Mouse (Mus musculus) midbrain, embryonic 16.5 days (tissue): ENCODE results near the gene Glis2. TPM values are rescaled to one million over a fixed set of nuclear protein-coding genes. Genes with fewer than 3 reads are reported as not detected.

Experiments
- ATAC-seq: fragments of 200-750 bp; cut with Nextera tagmentation; 2 replicates; pipeline ENCODE4 v1.8.0; 2017; ENCODE audit warnings: moderate TSS enrichment
- H3K27ac ChIP-seq: fragments of 300-500 bp; sonication (generic); 2 replicates; pipeline ENCODE4 v1.5.1; 2014; ENCODE audit warnings: mild to moderate bottlenecking, low read length, mixed read lengths
- H3K27me3 ChIP-seq: fragments of 300-500 bp; sonication (generic); 2 replicates; pipeline ENCODE4 v1.6.1; 2014; ENCODE audit warnings: low read depth, low read length, mixed read lengths; ENCODE audit not compliant: control insufficient read depth, insufficient read depth
- H3K36me3 ChIP-seq: fragments of 300-500 bp; sonication (generic); 2 replicates; pipeline ENCODE4 v1.6.1; 2014; ENCODE audit warnings: mild to moderate bottlenecking, low read length, moderate library complexity, mixed read lengths; ENCODE audit not compliant: control insufficient read depth, insufficient read depth
- H3K4me1 ChIP-seq: fragments of 300-500 bp; sonication (generic); 2 replicates; pipeline ENCODE4 v1.6.1; 2014; ENCODE audit warnings: mild to moderate bottlenecking, low read length, mixed read lengths; ENCODE audit not compliant: control insufficient read depth, insufficient read depth
- H3K4me2 ChIP-seq: fragments of 300-500 bp; sonication (generic); 2 replicates; pipeline ENCODE4 v1.6.1; 2014; ENCODE audit warnings: mild to moderate bottlenecking, low read length, mixed read lengths
- H3K4me3 ChIP-seq: fragments of 300-500 bp; sonication (generic); 2 replicates; pipeline ENCODE4 v1.5.1; 2014; ENCODE audit warnings: low read depth, mild to moderate bottlenecking, low read length, moderate library complexity, mixed read lengths
- H3K9ac ChIP-seq: fragments of 300-500 bp; sonication (generic); 2 replicates; pipeline ENCODE4 v1.6.1; 2014; ENCODE audit warnings: low read depth, low read length, mixed read lengths
- H3K9me3 ChIP-seq: fragments of 300-500 bp; sonication (generic); replicated peaks from 2 replicates; pipeline ENCODE4 v1.6.1; 2014; ENCODE audit warnings: mild to moderate bottlenecking, low read length, mixed read lengths; ENCODE audit not compliant: control insufficient read depth, poor library complexity, severe bottlenecking
- WGBS: fragments of 180-500 bp; shearing (Covaris S2); extraction: QIAGEN DNeasy Blood & Tissue Kit; methylation state at CpG from one replicate; pipeline ENCODE4 v1.1.7; 2014; 5-methylcytosine and 5-hydroxymethylcytosine counted together
- polyA plus RNA-seq: library from polyadenylated mRNA; unstranded; fragments of >200 nt; fragmentation: Nextera tagmentation; extraction: Ambion mirVana; gene quantifications from 2 replicates; pipeline ENCODE4 v1.2.1, GENCODE M21; 2015

Glis2 gene
- polyA plus RNA-seq, 1 experiment from 2014 or later, result 13.0 TPM

DNA sequence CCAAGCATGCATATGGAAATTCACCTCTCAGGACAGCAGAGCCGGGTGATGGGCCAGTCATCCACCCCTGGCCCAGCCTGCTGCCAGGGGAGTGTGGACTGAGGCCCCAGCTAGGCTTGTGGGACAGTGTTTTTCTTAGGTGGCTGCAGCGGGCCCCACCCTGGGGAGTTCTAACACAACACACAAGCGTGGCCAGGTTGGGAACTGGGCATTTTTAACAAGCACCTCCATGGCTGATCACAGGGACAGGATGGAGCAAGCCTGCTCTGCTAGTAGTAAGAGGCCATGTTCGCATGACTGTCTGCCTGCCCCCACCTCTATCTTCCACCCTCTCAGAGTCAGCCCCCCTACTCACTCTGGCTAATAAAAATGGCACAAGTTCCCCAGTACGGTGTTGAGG is 3.5 kb downstream of the Glis2 start:
- H3K27ac ChIP-seq, result no peak overlapping the region
- 77% methylated on average over 5 of the region's 5 CpGs for WGBS
- no peak overlapping the region for H3K9ac ChIP-seq
- no peak overlapping the region for H3K4me3 ChIP-seq
- no peak for ATAC-seq
- no peaks in the 10 kb centered on the region for H3K9me3 ChIP-seq
- H3K27me3 ChIP-seq, result no peaks in the 10 kb centered on the region
- no peaks in the 10 kb centered on the region for H3K36me3 ChIP-seq
- no peak overlapping the region for H3K4me2 ChIP-seq
- peaks cover 46% of the 10 kb centered on the region for H3K4me1 ChIP-seq

DNA sequence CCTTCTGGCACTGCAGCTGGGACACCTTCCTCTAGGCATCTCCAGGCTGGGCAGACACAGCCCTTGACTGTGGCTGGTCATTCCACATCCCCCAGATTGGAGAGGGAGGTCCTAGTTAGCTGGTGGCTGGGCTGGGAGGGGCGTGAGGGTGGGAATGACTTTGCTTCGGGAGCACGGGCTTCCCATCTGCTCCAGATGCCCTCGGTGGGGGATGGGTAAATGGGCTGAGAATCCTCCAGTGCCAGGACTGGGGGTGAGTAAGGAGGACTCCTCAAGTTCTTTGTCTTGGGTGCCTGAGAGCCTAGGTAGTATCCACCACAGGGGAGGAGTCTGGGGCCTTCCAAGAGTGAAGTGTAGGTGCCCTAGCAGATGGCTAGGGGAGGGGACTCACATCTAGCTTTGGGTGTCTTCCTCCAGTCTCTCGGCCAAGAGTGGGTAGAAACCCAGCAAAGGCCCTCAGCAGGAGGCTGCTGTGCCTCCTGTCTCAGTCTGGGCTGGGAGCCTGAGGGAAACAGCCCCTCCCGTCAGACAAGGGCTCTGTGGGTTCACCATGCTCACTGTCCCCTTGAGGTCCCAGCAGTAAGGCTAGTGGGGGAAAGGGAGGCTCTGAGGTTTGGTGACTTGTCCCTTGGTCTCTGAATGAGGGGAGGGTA is 4.5 kb downstream of the Glis2 start:
- H3K4me2 ChIP-seq, result no peak overlapping the region

DNA sequence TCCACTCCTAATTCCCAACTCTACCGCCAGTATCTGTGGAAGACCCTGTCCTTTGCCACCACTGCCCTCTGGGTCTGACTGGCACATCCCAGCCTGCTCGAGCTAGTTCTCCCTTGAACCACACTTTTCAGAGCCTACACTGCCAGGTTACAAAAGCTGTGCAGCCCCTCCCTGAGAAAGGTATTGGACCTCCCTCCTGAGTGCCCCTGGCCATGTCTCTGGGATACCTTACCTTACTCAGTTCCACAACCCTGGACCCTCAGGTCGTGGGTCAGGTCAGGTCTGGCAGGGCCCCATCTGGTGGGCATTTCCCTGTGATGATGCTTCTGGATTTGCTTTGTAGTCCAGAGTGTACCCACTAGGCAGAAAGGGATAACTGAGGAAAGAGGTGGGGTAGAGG is 5.1 kb downstream of the Glis2 start:
- H3K4me3 ChIP-seq, result no peak overlapping the region
- ATAC-seq, result no peak
- WGBS, result 88% methylated on average over 3 of the region's 3 CpGs
- H3K4me2 ChIP-seq, result no peak overlapping the region
- no peaks in the 10 kb centered on the region for H3K27me3 ChIP-seq
- no peak overlapping the region for H3K27ac ChIP-seq
- H3K36me3 ChIP-seq, result no peaks in the 10 kb centered on the region
- peaks cover 40% of the 10 kb centered on the region for H3K4me1 ChIP-seq
- H3K9ac ChIP-seq, result no peak overlapping the region
- H3K9me3 ChIP-seq, result no peaks in the 10 kb centered on the region

More for the DNA sequence above, 4.5 kb downstream of the Glis2 start:
- no peak overlapping the region for H3K27ac ChIP-seq
- H3K36me3 ChIP-seq, result no peaks in the 10 kb centered on the region
- H3K4me1 ChIP-seq, result peaks cover 40% of the 10 kb centered on the region
- 21% methylated on average over 6 of the region's 6 CpGs for WGBS
- no peak overlapping the region; the same call in 1 of the 2 replicates for H3K9ac ChIP-seq
- no peaks in the 10 kb centered on the region for H3K9me3 ChIP-seq
- no peak for ATAC-seq
- H3K4me3 ChIP-seq, result no peak overlapping the region
- no peaks in the 10 kb centered on the region for H3K27me3 ChIP-seq

DNA sequence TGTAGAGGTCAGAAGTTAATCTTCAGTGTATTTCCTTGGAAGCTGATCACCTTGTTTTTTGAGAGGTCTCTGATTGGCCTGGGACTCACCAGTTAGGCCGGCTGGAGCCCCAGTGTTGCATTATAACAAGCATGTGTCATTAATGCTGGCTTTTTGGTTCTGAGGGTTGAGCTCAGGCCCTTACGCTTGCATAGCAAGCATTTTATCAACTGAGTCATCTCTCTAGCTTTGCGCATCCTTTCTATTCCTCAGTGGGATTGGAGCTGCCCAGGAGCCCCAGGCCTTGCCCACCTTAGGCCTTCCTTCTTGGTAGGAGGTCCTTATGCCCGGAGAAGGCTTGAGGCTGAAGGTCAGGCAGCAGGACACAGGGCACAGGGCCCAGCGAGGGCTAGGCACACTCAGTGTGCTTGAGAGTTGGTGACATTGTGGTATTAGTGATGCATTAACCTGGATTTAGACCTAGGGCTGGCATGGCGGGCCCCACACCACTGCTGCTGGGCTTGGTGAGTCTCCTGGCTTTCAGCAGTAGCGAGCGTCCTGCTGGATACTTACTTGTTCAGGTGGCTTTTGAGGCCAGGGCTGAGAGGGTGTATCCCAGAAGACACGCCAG is 6.3 kb downstream of the Glis2 start:
- no peak for ATAC-seq
- Histone ChIP-seq H3K9me3 (no peaks in the 10 kb centered on the region), H3K9ac (no peak overlapping the region), H3K4me3 (no peak overlapping the region), H3K27me3 (no peaks in the 10 kb centered on the region), H3K36me3 (no peaks in the 10 kb centered on the region), H3K27ac (no peak overlapping the region), H3K4me2 (no peak overlapping the region), H3K4me1 (peaks cover 41% of the 10 kb centered on the region)
- 79% methylated on average over 9 of the region's 9 CpGs for WGBS

DNA sequence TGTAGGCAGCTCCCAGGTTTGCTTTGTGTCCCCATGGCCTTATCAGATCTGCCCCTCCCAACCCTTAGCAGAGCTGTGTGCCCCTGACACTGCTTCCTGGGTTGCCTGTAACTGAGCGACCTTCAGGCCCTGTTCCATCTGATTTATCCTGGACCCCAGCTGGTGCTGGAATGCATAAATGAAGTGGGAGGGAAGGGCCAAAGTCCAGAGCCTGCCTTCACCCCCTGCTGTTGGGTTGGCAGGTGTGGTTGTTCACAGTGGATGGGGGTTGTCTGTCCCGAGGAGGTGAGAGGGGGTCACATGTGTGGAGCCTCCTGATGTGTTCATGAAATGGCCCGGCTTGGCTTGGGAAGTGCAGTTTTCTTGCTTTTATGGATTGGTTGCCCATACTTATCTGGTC is 7.7 kb downstream of the Glis2 start:
- Histone ChIP-seq H3K27me3 (no peaks in the 10 kb centered on the region), H3K4me2 (no peak overlapping the region), H3K4me1 (peaks cover 32% of the 10 kb centered on the region), H3K27ac (no peak overlapping the region), H3K36me3 (no peaks in the 10 kb centered on the region), H3K4me3 (no peak overlapping the region), H3K9ac (no peak overlapping the region), H3K9me3 (no peaks in the 10 kb centered on the region)
- ATAC-seq, result no peak
- 19% methylated on average over 3 of the region's 3 CpGs for WGBS

DNA sequence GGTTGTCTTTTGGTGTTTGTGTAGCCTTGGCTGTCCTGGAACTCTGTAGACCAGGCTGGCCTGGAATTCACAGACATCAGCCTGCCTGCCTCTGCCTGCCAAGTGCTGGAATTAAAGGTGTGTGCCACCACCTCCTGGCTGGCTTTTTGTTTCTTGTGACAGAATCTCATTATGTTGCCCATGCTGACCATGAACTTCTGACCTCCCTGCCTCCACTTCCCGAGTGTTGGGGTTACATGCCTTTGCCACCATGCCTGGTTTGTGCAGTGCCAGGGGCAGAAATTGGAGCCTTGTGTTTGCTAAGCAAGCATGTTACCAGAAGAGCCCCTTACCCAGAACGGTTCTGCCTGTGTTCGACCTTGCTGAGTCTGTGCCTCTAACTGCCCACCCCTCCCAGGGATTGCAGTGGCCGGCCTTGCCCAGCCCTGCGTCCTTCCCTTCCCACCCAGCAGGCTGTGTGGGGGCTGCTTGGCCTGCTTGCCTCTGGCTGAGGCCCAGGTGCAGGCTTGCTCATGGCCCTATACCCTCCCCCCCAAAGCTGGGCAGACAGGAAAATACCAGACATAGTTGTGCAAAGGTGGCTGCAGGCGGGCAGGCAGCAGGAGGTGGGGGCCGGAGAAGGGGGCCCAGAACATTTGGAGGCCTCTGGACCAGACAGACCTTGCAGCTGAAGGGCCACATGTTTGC is 8.4 kb downstream of the Glis2 start:
- Histone ChIP-seq H3K9me3 (no peaks in the 10 kb centered on the region), H3K27me3 (no peaks in the 10 kb centered on the region), H3K36me3 (no peaks in the 10 kb centered on the region), H3K4me3 (no peak overlapping the region), H3K9ac (peak overlapping the region; percentile 40; the same call in 1 of the 2 replicates), H3K4me2 (no peak overlapping the region), H3K4me1 (peaks cover 25% of the 10 kb centered on the region), H3K27ac (no peak overlapping the region)
- 35% methylated on average over 7 of the region's 7 CpGs for WGBS
- no peak for ATAC-seq

DNA sequence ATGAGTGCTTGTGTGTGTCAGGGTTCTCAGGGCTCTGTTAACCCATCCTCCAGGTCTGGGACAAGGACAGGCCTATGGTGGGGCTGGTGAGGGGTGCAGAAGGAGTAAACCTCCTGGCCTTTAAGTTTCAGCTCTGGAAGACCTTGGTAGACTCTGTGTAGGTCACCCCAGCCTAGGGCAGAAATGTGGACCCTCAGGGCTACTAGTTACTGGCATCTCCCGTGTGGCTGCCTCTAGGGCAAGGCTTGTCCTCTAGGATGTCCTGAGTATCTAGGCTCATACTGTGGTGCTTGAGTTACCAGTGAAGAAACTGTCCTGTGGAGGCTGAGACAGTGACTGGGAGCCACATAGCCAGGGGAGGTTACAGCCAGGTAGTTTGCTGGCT is 8.9 kb downstream of the Glis2 start:
- ATAC-seq, result no peak
- H3K4me2 ChIP-seq, result no peak overlapping the region
- H3K4me3 ChIP-seq, result no peak overlapping the region
- no peaks in the 10 kb centered on the region for H3K36me3 ChIP-seq
- peak overlapping the region; percentile 40; the same call in 1 of the 2 replicates for H3K9ac ChIP-seq
- H3K27ac ChIP-seq, result no peak overlapping the region
- H3K9me3 ChIP-seq, result no peaks in the 10 kb centered on the region
- 87% methylated on average over 1 of the region's 1 CpGs for WGBS
- H3K27me3 ChIP-seq, result no peaks in the 10 kb centered on the region
- peaks cover 21% of the 10 kb centered on the region; the same call in 1 of the 2 replicates for H3K4me1 ChIP-seq

DNA sequence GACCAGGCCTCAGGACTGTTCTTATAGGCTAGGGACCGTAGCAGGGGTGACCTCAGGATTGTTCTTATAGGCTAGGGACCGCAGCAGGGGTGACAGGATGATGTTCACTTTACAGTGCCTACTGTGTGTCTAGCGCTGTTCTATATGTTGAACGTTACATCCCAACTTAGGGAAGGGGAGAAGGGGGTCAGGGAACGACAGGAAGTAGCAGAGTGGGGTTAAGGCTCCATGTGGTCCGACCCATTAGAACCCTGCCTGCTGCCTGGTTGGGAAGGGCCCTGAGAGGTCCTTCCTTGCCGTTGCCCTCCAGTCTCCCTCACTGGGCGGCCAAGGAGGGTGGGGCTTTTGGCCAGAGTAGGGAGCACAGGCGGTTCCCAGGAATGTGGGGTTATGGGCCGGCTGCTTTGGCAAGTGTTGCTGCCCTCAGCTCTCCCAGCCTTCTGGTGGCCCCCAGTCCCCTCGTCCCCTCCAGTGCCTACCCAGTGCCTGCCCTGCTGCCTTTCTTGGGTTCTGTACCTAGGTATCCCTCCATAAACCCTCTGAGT is 9.9 kb downstream of the Glis2 start:
- Histone ChIP-seq H3K9ac (no peak overlapping the region), H3K9me3 (no peaks in the 10 kb centered on the region), H3K4me2 (no peak overlapping the region), H3K27ac (no peak overlapping the region), H3K4me3 (no peak overlapping the region), H3K27me3 (no peaks in the 10 kb centered on the region), H3K36me3 (no peaks in the 10 kb centered on the region), H3K4me1 (peaks cover 15% of the 10 kb centered on the region; the same call in 1 of the 2 replicates)
- WGBS, result 70% methylated on average over 11 of the region's 11 CpGs
- no peak for ATAC-seq
